Mouse (Mus musculus) embryonic facial prominence, embryonic 13.5 days (tissue): ENCODE measurements around the gene A530032D15Rik. TPM values are rescaled to one million over a fixed set of nuclear protein-coding genes. Genes with fewer than 3 reads are reported as not detected.
"Not testable (repeated sequence)": the region's sequence is repeated elsewhere in the genome, so short reads cannot be mapped to it uniquely, and the experiment has no call there.

Experiments used
- ATAC-seq: fragments of 200-750 bp; cut with Nextera tagmentation; 2 replicates; pipeline ENCODE4 v1.8.0; 2017; ENCODE audit warnings: low read depth; ENCODE audit not compliant: insufficient number of reproducible peaks, insufficient read depth, low FRiP score, low TSS enrichment
- H3K27ac ChIP-seq: fragments of 300-500 bp; sonication (generic); 2 replicates; pipeline ENCODE4 v1.5.1; 2015; ENCODE audit warnings: moderate library complexity, mild to moderate bottlenecking, inconsistent platforms
- H3K27me3 ChIP-seq: fragments of 300-500 bp; sonication (generic); 2 replicates; pipeline ENCODE4 v1.6.1; 2015; ENCODE audit warnings: mild to moderate bottlenecking, inconsistent platforms
- H3K36me3 ChIP-seq: fragments of 300-500 bp; sonication (generic); 2 replicates; pipeline ENCODE4 v1.6.1; 2015; ENCODE audit warnings: mild to moderate bottlenecking, inconsistent platforms
- H3K4me1 ChIP-seq: fragments of 300-500 bp; sonication (generic); 2 replicates; pipeline ENCODE4 v1.6.1; 2015; ENCODE audit warnings: inconsistent platforms
- H3K4me2 ChIP-seq: fragments of 300-500 bp; sonication (generic); 2 replicates; pipeline ENCODE4 v1.6.1; 2015; ENCODE audit warnings: moderate library complexity, mild to moderate bottlenecking, inconsistent platforms
- H3K4me3 ChIP-seq: fragments of 300-500 bp; sonication (generic); 2 replicates; pipeline ENCODE4 v1.5.1; 2015; ENCODE audit warnings: mild to moderate bottlenecking, inconsistent platforms
- H3K9ac ChIP-seq: fragments of 300-500 bp; sonication (generic); 2 replicates; pipeline ENCODE4 v1.6.1; 2015; ENCODE audit warnings: mild to moderate bottlenecking, inconsistent platforms
- H3K9me3 ChIP-seq: fragments of 300-500 bp; sonication (generic); 2 replicates; pipeline ENCODE4 v1.6.1; 2016; ENCODE audit warnings: inconsistent platforms
- WGBS: fragments of 180-500 bp; shearing (Covaris S2); methylation state at CpG from one replicate; pipeline ENCODE4 v1.1.7; 2015; ENCODE audit warnings: mixed read lengths; 5-methylcytosine and 5-hydroxymethylcytosine counted together
- polyA plus RNA-seq: library from polyadenylated mRNA; unstranded; fragments of >200 nt; fragmentation: Nextera tagmentation; extraction: Ambion mirVana; gene quantifications from 2 replicates; pipeline ENCODE4 v1.2.1, GENCODE M21; 2015

A530032D15Rik gene
- polyA plus RNA-seq, 1 experiment from 2014 or later = not detected

GRCm38 (mm10) chr1:85034394-85034793, 75.3 kb downstream of the A530032D15Rik start:
- H3K27ac ChIP-seq, H3K36me3 ChIP-seq, H3K4me2 ChIP-seq, H3K27me3 ChIP-seq, H3K9ac ChIP-seq, ATAC-seq, H3K9me3 ChIP-seq, H3K4me3 ChIP-seq, H3K4me1 ChIP-seq: not testable (repeated sequence)
- WGBS = 88% methylated on average over 3 of the region's 4 CpGs

GRCm38 (mm10) chr1:85033616-85034015, 76.0 kb downstream of the A530032D15Rik start:
- H3K9ac ChIP-seq, H3K9me3 ChIP-seq, ATAC-seq, H3K4me3 ChIP-seq, H3K4me1 ChIP-seq, H3K4me2 ChIP-seq, H3K36me3 ChIP-seq, H3K27ac ChIP-seq, H3K27me3 ChIP-seq: not testable (repeated sequence)
- 91% methylated on average over 5 of the region's 6 CpGs for WGBS

Other genes starting within 250 kb of the A530032D15Rik start
- gene Slc16a14, start 174.7 kb downstream of the A530032D15Rik start, polyA plus RNA-seq = 0.29 and 0.63 TPM in 2 replicates
- gene Gm10553, start 9.7 kb downstream of the A530032D15Rik start, polyA plus RNA-seq = not detected in 2 replicates
- not detected in 2 replicates for gene C130026I21Rik, start 160.7 kb upstream of the A530032D15Rik start, polyA plus RNA-seq